In genomic region chr9:44710213-44710612, GRCm38 (mm10) we compare ENCODE assay signal across 19 mouse cellular contexts. TPM values are rescaled to one million over a fixed set of nuclear protein-coding genes. Genes with fewer than 3 reads are reported as not detected.
DNase-seq lines count a peak whose midpoint lies in the region; ATAC-seq lines count a peak whose summit lies in the region.
"Had no signal": no experiment of that assay in that cellular context is flagged by ENCODE, and none has a peak within 500 bp of the region (broad histone marks: within the 10 kb centered on the region; RNA-seq: fewer than 3 reads in every experiment).

No protein-coding gene starts in this region.

- WGBS in embryonic facial prominence, embryonic 13.5 days: 76% methylated on average over 5 of the region's 5 CpGs
- 85% methylated on average over 5 of the region's 5 CpGs for WGBS in embryonic facial prominence, embryonic 10.5 days
- 86% methylated on average over 5 of the region's 5 CpGs for WGBS in hindbrain, embryonic 13.5 days
- WGBS in hindbrain, embryonic 10.5 days: 88% methylated on average over 5 of the region's 5 CpGs
- 78% methylated on average over 5 of the region's 5 CpGs for WGBS in limb, embryonic 13.5 days
- 88% methylated on average over 5 of the region's 5 CpGs for WGBS in limb, embryonic 10.5 days

- no peaks in the 10 kb centered on the region for H3K27me3 ChIP-seq in embryonic facial prominence, embryonic 13.5 days
- H3K27me3 ChIP-seq in embryonic facial prominence, embryonic 10.5 days (replicated peaks; ENCODE audit: low read depth, poor library complexity, severe bottlenecking): peaks cover 14% of the 10 kb centered on the region; the same call in 1 of the 2 replicates
- peaks cover 4% of the 10 kb centered on the region; the same call in 1 of the 2 replicates for H3K27me3 ChIP-seq in hindbrain, embryonic 13.5 days
- peaks cover 17% of the 10 kb centered on the region for H3K27me3 ChIP-seq in hindbrain, embryonic 10.5 days (ENCODE audit: insufficient read depth, poor library complexity, severe bottlenecking)
- no peaks in the 10 kb centered on the region for H3K27me3 ChIP-seq in limb, embryonic 13.5 days
- peaks cover 14% of the 10 kb centered on the region for H3K27me3 ChIP-seq in limb, embryonic 10.5 days (ENCODE audit: low read depth, poor library complexity, severe bottlenecking)
- H3K27me3 ChIP-seq: embryonic facial prominence, embryonic 12.5 days; forebrain, embryonic 15.5 days; heart, embryonic 12.5 days; hindbrain, embryonic 12.5 days; Patski had no signal

- H3K4me3 ChIP-seq in embryonic facial prominence, embryonic 13.5 days: no peak overlapping the region
- H3K4me3 ChIP-seq in embryonic facial prominence, embryonic 10.5 days: no peak overlapping the region
- H3K4me3 ChIP-seq in hindbrain, embryonic 13.5 days: no peak overlapping the region
- no peak overlapping the region for H3K4me3 ChIP-seq in hindbrain, embryonic 10.5 days
- H3K4me3 ChIP-seq in limb, embryonic 13.5 days: no peak overlapping the region
- H3K4me3 ChIP-seq in limb, embryonic 10.5 days: no peak overlapping the region
- H3K4me3 ChIP-seq: embryonic facial prominence, embryonic 12.5 days; erythroblast, embryonic 14.5 days; forebrain, embryonic 12.5 days; forebrain, embryonic 15.5 days; heart, embryonic 12.5 days; hindbrain, embryonic 12.5 days had no signal

- H3K9me3 ChIP-seq in embryonic facial prominence, embryonic 13.5 days: no peaks in the 10 kb centered on the region
- no peaks in the 10 kb centered on the region for H3K9me3 ChIP-seq in embryonic facial prominence, embryonic 10.5 days
- H3K9me3 ChIP-seq in hindbrain, embryonic 13.5 days: no peaks in the 10 kb centered on the region
- H3K9me3 ChIP-seq in hindbrain, embryonic 10.5 days: no peaks in the 10 kb centered on the region
- H3K9me3 ChIP-seq in limb, embryonic 13.5 days: no peaks in the 10 kb centered on the region
- H3K9me3 ChIP-seq in limb, embryonic 10.5 days (replicated peaks): no peaks in the 10 kb centered on the region
- H3K9me3 ChIP-seq: embryonic facial prominence, embryonic 12.5 days; forebrain, embryonic 12.5 days; forebrain, embryonic 15.5 days; heart, embryonic 12.5 days; hindbrain, embryonic 12.5 days had no signal

- no peak for ATAC-seq in embryonic facial prominence, embryonic 13.5 days (ENCODE audit: insufficient number of reproducible peaks, insufficient read depth, low FRiP score, low TSS enrichment, low read depth)
- ATAC-seq in hindbrain, embryonic 13.5 days (ENCODE audit: low FRiP score): no peak
- no peak for ATAC-seq in limb, embryonic 13.5 days (ENCODE audit: low FRiP score, low read depth)
- ATAC-seq: forebrain, embryonic 15.5 days; intestine, postnatal 0 days; Patski had no signal

- H3K4me1 ChIP-seq in embryonic facial prominence, embryonic 13.5 days: peaks cover 32% of the 10 kb centered on the region
- peaks cover 22% of the 10 kb centered on the region for H3K4me1 ChIP-seq in embryonic facial prominence, embryonic 10.5 days
- H3K4me1 ChIP-seq in hindbrain, embryonic 13.5 days (replicated peaks): peaks cover 30% of the 10 kb centered on the region
- peaks cover 39% of the 10 kb centered on the region for H3K4me1 ChIP-seq in hindbrain, embryonic 10.5 days (replicated peaks)
- H3K4me1 ChIP-seq in limb, embryonic 13.5 days: peaks cover 28% of the 10 kb centered on the region
- peaks cover 23% of the 10 kb centered on the region for H3K4me1 ChIP-seq in limb, embryonic 10.5 days

- no peak overlapping the region for H3K4me2 ChIP-seq in embryonic facial prominence, embryonic 13.5 days
- H3K4me2 ChIP-seq in hindbrain, embryonic 13.5 days: no peak overlapping the region
- no peak overlapping the region for H3K4me2 ChIP-seq in limb, embryonic 13.5 days (replicated peaks)
- H3K4me2 ChIP-seq: embryonic facial prominence, embryonic 12.5 days; forebrain, embryonic 12.5 days; forebrain, embryonic 15.5 days; heart, embryonic 12.5 days; hindbrain, embryonic 12.5 days had no signal

- no peak overlapping the region for H3K27ac ChIP-seq in embryonic facial prominence, embryonic 13.5 days
- H3K27ac ChIP-seq in embryonic facial prominence, embryonic 10.5 days (replicated peaks): no peak overlapping the region
- H3K27ac ChIP-seq in hindbrain, embryonic 13.5 days: no peak overlapping the region
- H3K27ac ChIP-seq in hindbrain, embryonic 10.5 days: no peak overlapping the region
- no peak overlapping the region for H3K27ac ChIP-seq in limb, embryonic 13.5 days
- no peak overlapping the region for H3K27ac ChIP-seq in limb, embryonic 10.5 days
- H3K27ac ChIP-seq: forebrain, embryonic 15.5 days; hindbrain, embryonic 12.5 days had no signal

- H3K36me3 ChIP-seq in embryonic facial prominence, embryonic 13.5 days: peaks cover 76% of the 10 kb centered on the region
- peaks cover 97% of the 10 kb centered on the region for H3K36me3 ChIP-seq in embryonic facial prominence, embryonic 10.5 days (replicated peaks)
- peaks cover 89% of the 10 kb centered on the region for H3K36me3 ChIP-seq in hindbrain, embryonic 13.5 days
- H3K36me3 ChIP-seq in hindbrain, embryonic 10.5 days: peaks cover 99% of the 10 kb centered on the region
- peaks cover 81% of the 10 kb centered on the region for H3K36me3 ChIP-seq in limb, embryonic 13.5 days
- peaks cover 96% of the 10 kb centered on the region for H3K36me3 ChIP-seq in limb, embryonic 10.5 days

- no peak for DNase-seq in embryonic facial prominence, embryonic 10.5 days (ENCODE audit: low spot score)
- DNase-seq in hindbrain, embryonic 10.5 days (ENCODE audit: low spot score): no peak
- no peak for DNase-seq in limb, embryonic 10.5 days (ENCODE audit: low spot score)
- DNase-seq: cerebellum, adult 18-20 months; cerebellum, adult 9-10 months; gastrocnemius, postnatal 14 days; heart, adult 11 months had no signal

- 0 out of 2 replicates have a peak overlapping the region, but pooled peaks have one; percentile 7 for H3K9ac ChIP-seq in embryonic facial prominence, embryonic 13.5 days
- 0 out of 2 replicates have a peak overlapping the region, but pooled peaks have one; percentile 25 for H3K9ac ChIP-seq in hindbrain, embryonic 13.5 days
- peak overlapping the region; percentile 43; the same call in 1 of the 2 replicates for H3K9ac ChIP-seq in limb, embryonic 13.5 days
- H3K9ac ChIP-seq: embryonic facial prominence, embryonic 12.5 days; forebrain, embryonic 12.5 days; forebrain, embryonic 15.5 days; heart, embryonic 12.5 days; hindbrain, embryonic 12.5 days had no signal

RNA-seq across cellular contexts. Expression of gene Phldb1, which starts 24.8 kb away (rescaled TPM):
- 37.9 and 38.0 TPM in 2 replicates for polyA plus RNA-seq in embryonic facial prominence, embryonic 13.5 days (2015; fragmentation: Nextera tagmentation; extraction: Ambion mirVana)
- polyA plus RNA-seq in embryonic facial prominence, embryonic 10.5 days (2016; fragmentation: Nextera tagmentation; extraction: Ambion mirVana): 48.4 and 51.1 TPM in 2 replicates
- 44.5 and 48.8 TPM in 2 replicates for polyA plus RNA-seq in hindbrain, embryonic 13.5 days (2015; fragmentation: Nextera tagmentation; extraction: Ambion mirVana)
- polyA plus RNA-seq in hindbrain, embryonic 10.5 days (2016; fragmentation: Nextera tagmentation; extraction: Ambion mirVana): 45.4 and 49.5 TPM in 2 replicates
- polyA plus RNA-seq in limb, embryonic 13.5 days (2015; fragmentation: Nextera tagmentation; extraction: Ambion mirVana): 45.3 and 46.1 TPM in 2 replicates
- 37.9 and 55.9 TPM in 2 replicates for polyA plus RNA-seq in limb, embryonic 10.5 days (2016; fragmentation: Nextera tagmentation; extraction: Ambion mirVana)

RNA-seq across cellular contexts. Expression of gene Treh, which starts 37.2 kb away (rescaled TPM):
- polyA plus RNA-seq in embryonic facial prominence, embryonic 13.5 days (2015; fragmentation: Nextera tagmentation; extraction: Ambion mirVana): 0.73 TPM in 1 of 2 replicates, not detected in the other
- not detected in 2 replicates for polyA plus RNA-seq in embryonic facial prominence, embryonic 10.5 days (2016; fragmentation: Nextera tagmentation; extraction: Ambion mirVana)
- not detected in 2 replicates for polyA plus RNA-seq in hindbrain, embryonic 13.5 days (2015; fragmentation: Nextera tagmentation; extraction: Ambion mirVana)
- polyA plus RNA-seq in hindbrain, embryonic 10.5 days (2016; fragmentation: Nextera tagmentation; extraction: Ambion mirVana): not detected in 2 replicates
- polyA plus RNA-seq in limb, embryonic 13.5 days (2015; fragmentation: Nextera tagmentation; extraction: Ambion mirVana): not detected in 2 replicates
- polyA plus RNA-seq in limb, embryonic 10.5 days (2016; fragmentation: Nextera tagmentation; extraction: Ambion mirVana): not detected in 2 replicates
- polyA plus RNA-seq: embryonic facial prominence, embryonic 12.5 days; erythroblast, embryonic 14.5 days; forebrain, embryonic 12.5 days; forebrain, embryonic 15.5 days; heart, embryonic 12.5 days; hindbrain, embryonic 12.5 days; intestine, embryonic 14.5 days; Patski had no signal

RNA-seq across cellular contexts. Expression of gene Arcn1, which starts 57.4 kb away (rescaled TPM):
- polyA plus RNA-seq in embryonic facial prominence, embryonic 13.5 days (2015; fragmentation: Nextera tagmentation; extraction: Ambion mirVana): 192 and 213 TPM in 2 replicates
- polyA plus RNA-seq in embryonic facial prominence, embryonic 10.5 days (2016; fragmentation: Nextera tagmentation; extraction: Ambion mirVana): 169 and 171 TPM in 2 replicates
- 142 and 143 TPM in 2 replicates for polyA plus RNA-seq in hindbrain, embryonic 13.5 days (2015; fragmentation: Nextera tagmentation; extraction: Ambion mirVana)
- polyA plus RNA-seq in hindbrain, embryonic 10.5 days (2016; fragmentation: Nextera tagmentation; extraction: Ambion mirVana): 154 and 170 TPM in 2 replicates
- 207 and 225 TPM in 2 replicates for polyA plus RNA-seq in limb, embryonic 13.5 days (2015; fragmentation: Nextera tagmentation; extraction: Ambion mirVana)
- 172 and 193 TPM in 2 replicates for polyA plus RNA-seq in limb, embryonic 10.5 days (2016; fragmentation: Nextera tagmentation; extraction: Ambion mirVana)

RNA-seq across cellular contexts. Expression of gene Ift46, which starts 57.5 kb away (rescaled TPM):
- polyA plus RNA-seq in embryonic facial prominence, embryonic 13.5 days (2015; fragmentation: Nextera tagmentation; extraction: Ambion mirVana): 137 and 149 TPM in 2 replicates
- polyA plus RNA-seq in embryonic facial prominence, embryonic 10.5 days (2016; fragmentation: Nextera tagmentation; extraction: Ambion mirVana): 133 and 139 TPM in 2 replicates
- 158 and 163 TPM in 2 replicates for polyA plus RNA-seq in hindbrain, embryonic 13.5 days (2015; fragmentation: Nextera tagmentation; extraction: Ambion mirVana)
- 124 and 152 TPM in 2 replicates for polyA plus RNA-seq in hindbrain, embryonic 10.5 days (2016; fragmentation: Nextera tagmentation; extraction: Ambion mirVana)
- polyA plus RNA-seq in limb, embryonic 13.5 days (2015; fragmentation: Nextera tagmentation; extraction: Ambion mirVana): 146 and 152 TPM in 2 replicates
- 115 and 146 TPM in 2 replicates for polyA plus RNA-seq in limb, embryonic 10.5 days (2016; fragmentation: Nextera tagmentation; extraction: Ambion mirVana)
